Mouse (Mus musculus) C2C12 (cell line): ENCODE results near the gene Tanc1.

Source experiments
- CEBPB ChIP-seq: IDR thresholded peaks from one replicate; pipeline ENCODE4 v1.6.1; 2011; ENCODE audit warnings: low read depth, mild to moderate bottlenecking, control low read depth, moderate library complexity
- CTCF ChIP-seq: IDR thresholded peaks from one replicate; pipeline ENCODE4 v1.5.1; 2011; ENCODE audit not compliant: control insufficient read depth, insufficient read depth, insufficient read length
- FOSL1 ChIP-seq: IDR thresholded peaks from one replicate; pipeline ENCODE4 v1.8.0; 2011; ENCODE audit warnings: mild to moderate bottlenecking, low read length; ENCODE audit not compliant: poor library complexity, insufficient read depth, severe bottlenecking
- MAX ChIP-seq: IDR thresholded peaks from one replicate; pipeline ENCODE4 v1.6.1; 2011; ENCODE audit warnings: mild to moderate bottlenecking, control low read depth
- MYOD1 ChIP-seq: IDR thresholded peaks from one replicate; pipeline ENCODE4 v1.6.1; 2011; ENCODE audit warnings: low read depth; ENCODE audit not compliant: control insufficient read depth, insufficient read length
- USF1 ChIP-seq: IDR thresholded peaks from one replicate; pipeline ENCODE4 v1.6.1; 2011; ENCODE audit warnings: low read depth, mild to moderate bottlenecking, control low read depth, moderate library complexity

- TF ChIP-seq USF1: no peak
- TF ChIP-seq MYOD1: no peak
- no peak for TF ChIP-seq CTCF
- TF ChIP-seq CEBPB: peak; percentile 56
- TF ChIP-seq MAX: no peak
- no peak for TF ChIP-seq FOSL1
Measured at GRCm38 (mm10) chr2:59593341-59593902, 18.4 kb upstream of the Tanc1 start.
